Mouse (Mus musculus): Measurements from ENCODE around the gene 1700001K19Rik. TPM values are rescaled to one million over a fixed set of nuclear protein-coding genes. Genes with fewer than 3 reads are reported as not detected.
"Not testable (repeated sequence)": the region's sequence is repeated elsewhere in the genome, so short reads cannot be mapped to it uniquely, and the experiment has no call there.

The 1700001K19Rik gene
- total RNA-seq, 2 experiments from 2014 or later, result not detected

GRCm38 (mm10) chr12:110695676-110696171 lies 13.3 kb upstream of the 1700001K19Rik start:
- DNase-seq, result peak; percentile 64

GRCm38 (mm10) chr12:110693378-110693777 lies 11.0 kb upstream of the 1700001K19Rik start:
- not testable (repeated sequence) for DNase-seq

- DNase-seq, result no peak
Observed at GRCm38 (mm10) chr12:110689919-110690643, 7.7 kb upstream of the 1700001K19Rik start.

- DNase-seq, result not testable (repeated sequence)
Observed at GRCm38 (mm10) chr12:110688921-110689320, 6.5 kb upstream of the 1700001K19Rik start.

- DNase-seq, result peak in 1 of 2 experiments; percentile 29
Observed at GRCm38 (mm10) chr12:110687894-110688734, 5.7 kb upstream of the 1700001K19Rik start.

GRCm38 (mm10) chr12:110683580-110683979 lies 1.2 kb upstream of the 1700001K19Rik start:
- DNase-seq, result no peak

- no peak for DNase-seq
Observed at GRCm38 (mm10) chr12:110681878-110682277, 541 bp downstream of the 1700001K19Rik start.

GRCm38 (mm10) chr12:110681191-110681590 lies 1.2 kb downstream of the 1700001K19Rik start:
- no peak for DNase-seq

GRCm38 (mm10) chr12:110674243-110674642 lies 8.2 kb downstream of the 1700001K19Rik start:
- DNase-seq, result no peak

GRCm38 (mm10) chr12:110667466-110668077 lies 14.8 kb downstream of the 1700001K19Rik start:
- DNase-seq, result no peak

- no peak for DNase-seq
Observed at GRCm38 (mm10) chr12:110661746-110662145, 20.7 kb downstream of the 1700001K19Rik start.

- no peak for DNase-seq
Observed at GRCm38 (mm10) chr12:110651464-110651863, 31.0 kb downstream of the 1700001K19Rik start.

- peak; percentile 31 to 38 for DNase-seq
Observed at GRCm38 (mm10) chr12:110650241-110650641, 32.2 kb downstream of the 1700001K19Rik start.

GRCm38 (mm10) chr12:110637507-110638114 lies 44.8 kb downstream of the 1700001K19Rik start:
- DNase-seq, result no peak

- no peak for DNase-seq
Observed at GRCm38 (mm10) chr12:110636293-110636692, 46.1 kb downstream of the 1700001K19Rik start.

- no peak for DNase-seq
Observed at GRCm38 (mm10) chr12:110630056-110630455, 52.4 kb downstream of the 1700001K19Rik start.

Small RNAs within 50 kb of the gene (microRNA-seq; reads per million reads assigned to microRNA genes)
- 0 reads per million in 2 experiments for gene Gm27299

Other genes starting within 250 kb of the 1700001K19Rik start
- 100 to 1,000 TPM; 228 to 249 TPM for gene Ppp2r5c, start 235.5 kb downstream of the 1700001K19Rik start, total RNA-seq (2021)
- 100 to 1,000 TPM; 282 to 292 TPM for gene Dync1h1, start 81.2 kb downstream of the 1700001K19Rik start, total RNA-seq (2021)
- 1,000 to 10,000 TPM; 1,068 to 1,130 TPM for gene Hsp90aa1, start 20.1 kb upstream of the 1700001K19Rik start, total RNA-seq (2021)
- 10 to 100 TPM; 42.2 to 45.1 TPM for gene Wdr20, start 55.3 kb upstream of the 1700001K19Rik start, total RNA-seq (2021)
- gene Mok, start 158.3 kb upstream of the 1700001K19Rik start, total RNA-seq (2021), result 10 to 100 TPM; 11.8 TPM
- gene Zfp839, start 167.6 kb upstream of the 1700001K19Rik start, total RNA-seq (2021), result 10 to 100 TPM; 11.6 to 12.4 TPM
- 10 to 100 TPM; 58.5 to 68.2 TPM for gene Cinp, start 206.5 kb upstream of the 1700001K19Rik start, total RNA-seq (2021)
- gene Tecpr2, start 206.6 kb upstream of the 1700001K19Rik start, total RNA-seq (2021), result 10 to 100 TPM; 41.6 to 43.2 TPM

Measured in layer of hippocampus, postnatal 36 days (tissue).